Mouse (Mus musculus) hindbrain, embryonic 12.5 days (tissue): ENCODE measurements at regions not wholly inside any gene's neighbourhood (a gene's known extent, or its start where the extent isn't known, plus 50 kb on each side); places are given as distances from the start of the nearest gene placed in this dataset.

Experiments
- ATAC-seq: fragments of 200-750 bp; cut with Nextera tagmentation; 2 replicates; pipeline ENCODE4 v1.8.0; 2017; ENCODE audit warnings: moderate TSS enrichment; ENCODE audit not compliant: low FRiP score
- H3K27ac ChIP-seq: fragments of 300-500 bp; sonication (generic); 2 replicates; pipeline ENCODE4 v1.5.1; 2016; ENCODE audit warnings: mild to moderate bottlenecking
- H3K27me3 ChIP-seq: fragments of 300-500 bp; sonication (generic); 2 replicates; pipeline ENCODE4 v1.6.1; 2016; ENCODE audit warnings: mild to moderate bottlenecking
- H3K36me3 ChIP-seq: fragments of 300-500 bp; sonication (generic); 2 replicates; pipeline ENCODE4 v1.6.1; 2016; ENCODE audit warnings: mild to moderate bottlenecking
- H3K4me1 ChIP-seq: fragments of 300-500 bp; sonication (generic); 2 replicates; pipeline ENCODE4 v1.6.1; 2016
- H3K4me2 ChIP-seq: fragments of 300-500 bp; sonication (generic); replicated peaks from 2 replicates; pipeline ENCODE4 v1.6.1; 2016; ENCODE audit warnings: mild to moderate bottlenecking
- H3K4me3 ChIP-seq: fragments of 300-500 bp; sonication (generic); 2 replicates; pipeline ENCODE4 v1.5.1; 2016; ENCODE audit warnings: mild to moderate bottlenecking
- H3K9ac ChIP-seq: fragments of 300-500 bp; sonication (generic); 2 replicates; pipeline ENCODE4 v1.6.1; 2016; ENCODE audit warnings: mild to moderate bottlenecking, moderate library complexity
- H3K9me3 ChIP-seq: fragments of 300-500 bp; sonication (generic); replicated peaks from 2 replicates; pipeline ENCODE4 v1.6.1; 2016; ENCODE audit warnings: mild to moderate bottlenecking
- WGBS: fragments of 180-500 bp; shearing (Covaris S2); methylation state at CpG from one replicate; pipeline ENCODE4 v1.1.7; 2016; 5-methylcytosine and 5-hydroxymethylcytosine counted together

DNA sequence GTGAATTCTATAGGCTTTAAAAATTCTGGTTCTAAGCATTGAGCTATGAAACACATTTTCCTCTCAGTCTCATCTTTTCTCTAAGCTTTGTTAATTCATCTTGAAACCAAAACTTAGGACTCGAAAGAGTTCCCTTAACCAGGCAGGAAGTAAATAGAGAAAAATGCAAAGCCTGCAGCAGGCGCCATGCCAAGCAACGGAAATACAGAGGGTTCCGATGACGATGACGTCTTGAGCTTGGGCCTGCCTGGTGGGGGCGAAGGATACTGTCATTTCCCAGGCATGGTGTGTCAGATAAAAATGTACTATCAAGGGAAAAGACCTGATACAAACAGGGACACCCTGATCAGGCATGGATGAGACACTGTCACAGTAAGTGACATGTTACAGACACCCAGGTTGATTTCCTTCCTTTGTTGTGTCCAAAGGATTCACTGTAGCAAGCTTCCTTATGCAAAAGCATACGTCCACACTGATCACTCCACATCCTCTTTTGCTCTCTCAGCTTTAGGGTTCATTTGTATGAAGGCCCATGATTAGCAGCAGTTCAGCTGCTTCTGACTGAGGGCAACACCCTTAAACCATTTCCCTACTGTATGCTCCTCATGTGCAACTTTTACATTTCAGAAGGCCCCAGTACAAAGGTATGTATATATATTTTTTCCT is 135.0 kb downstream of the Cemip2 start:
- H3K27ac ChIP-seq: no peak overlapping the region
- no peaks in the 10 kb centered on the region for H3K9me3 ChIP-seq
- no peak overlapping the region for H3K4me2 ChIP-seq
- no peak for ATAC-seq
- WGBS: 86% methylated on average over 8 of the region's 8 CpGs
- H3K4me3 ChIP-seq: no peak overlapping the region
- H3K4me1 ChIP-seq: peaks cover 5% of the 10 kb centered on the region; the same call in 1 of the 2 replicates
- no peaks in the 10 kb centered on the region for H3K36me3 ChIP-seq
- H3K27me3 ChIP-seq: no peaks in the 10 kb centered on the region
- H3K9ac ChIP-seq: no peak overlapping the region

DNA sequence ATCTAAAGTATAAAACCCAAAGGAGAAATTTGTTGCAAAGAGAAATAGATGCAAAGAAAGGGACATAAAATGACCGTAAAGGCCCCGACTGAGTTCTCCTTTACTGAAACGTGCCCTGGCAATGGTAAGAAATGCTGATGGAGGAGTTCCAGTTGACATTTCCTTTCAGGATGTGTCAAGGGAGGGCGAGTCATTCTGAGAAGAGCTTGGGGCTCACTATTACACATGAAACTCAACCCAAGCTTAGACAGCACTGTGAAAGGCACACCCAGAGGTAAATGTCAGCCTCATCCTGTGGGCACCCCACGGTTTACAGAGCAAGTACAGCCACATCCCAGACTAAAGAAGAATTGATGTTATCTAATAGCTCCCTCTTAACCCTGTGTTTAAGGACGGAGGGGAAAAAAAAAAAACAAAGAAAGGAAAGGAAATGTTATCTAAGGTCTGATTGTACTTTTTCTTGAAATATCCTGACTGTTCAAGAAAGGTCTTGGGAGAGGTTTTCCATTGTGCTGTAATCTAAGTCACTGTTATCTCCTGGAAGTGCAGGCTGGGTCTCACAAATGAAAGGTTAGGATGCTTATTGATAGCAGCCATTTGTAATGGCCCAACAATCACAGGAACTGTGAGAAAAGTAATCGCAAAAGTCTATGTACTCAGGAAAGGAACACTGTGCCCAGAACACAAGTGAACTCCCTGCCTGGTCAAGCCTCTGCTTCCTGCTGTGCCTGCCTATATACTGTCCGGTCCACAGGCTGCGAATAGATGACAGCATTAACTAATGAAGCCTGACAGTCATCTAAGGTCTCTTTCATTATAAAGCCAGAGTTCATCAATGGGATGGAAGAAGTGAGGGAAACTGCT is 135.8 kb downstream of the Cemip2 start:
- H3K4me2 ChIP-seq: no peak overlapping the region
- no peak overlapping the region for H3K9ac ChIP-seq
- no peaks in the 10 kb centered on the region for H3K27me3 ChIP-seq
- no peak overlapping the region for H3K27ac ChIP-seq
- peaks cover 5% of the 10 kb centered on the region; the same call in 1 of the 2 replicates for H3K4me1 ChIP-seq
- no peak for ATAC-seq
- H3K4me3 ChIP-seq: no peak overlapping the region
- no peaks in the 10 kb centered on the region for H3K9me3 ChIP-seq
- WGBS: 45% methylated on average over 9 of the region's 9 CpGs
- H3K36me3 ChIP-seq: no peaks in the 10 kb centered on the region

DNA sequence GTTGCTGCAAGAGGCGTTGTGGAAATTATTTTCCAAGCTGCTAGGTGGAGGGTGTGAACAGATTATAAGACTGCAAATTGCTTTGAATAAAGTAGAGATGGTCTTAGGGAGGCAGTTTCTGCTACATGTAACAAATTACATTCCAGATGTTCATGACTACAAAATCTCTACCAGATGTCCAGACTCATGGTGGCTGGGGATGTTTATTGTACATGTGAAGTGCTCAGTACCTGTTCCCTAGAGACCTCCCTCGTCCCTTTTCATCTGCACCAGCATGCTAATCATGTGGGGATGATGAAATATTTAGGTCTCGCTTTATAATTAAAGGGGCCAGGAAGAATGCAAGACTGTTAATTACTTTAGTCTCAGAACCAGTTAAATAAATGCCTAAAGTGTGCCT is 136.5 kb downstream of the Cemip2 start:
- H3K4me2 ChIP-seq: no peak overlapping the region
- H3K9me3 ChIP-seq: no peaks in the 10 kb centered on the region
- H3K27ac ChIP-seq: no peak overlapping the region
- H3K36me3 ChIP-seq: no peaks in the 10 kb centered on the region
- ATAC-seq: no peak
- no peak overlapping the region for H3K9ac ChIP-seq
- H3K27me3 ChIP-seq: no peaks in the 10 kb centered on the region
- 45% methylated on average over 3 of the region's 3 CpGs for WGBS
- H3K4me3 ChIP-seq: no peak overlapping the region
- H3K4me1 ChIP-seq: peaks cover 5% of the 10 kb centered on the region; the same call in 1 of the 2 replicates

DNA sequence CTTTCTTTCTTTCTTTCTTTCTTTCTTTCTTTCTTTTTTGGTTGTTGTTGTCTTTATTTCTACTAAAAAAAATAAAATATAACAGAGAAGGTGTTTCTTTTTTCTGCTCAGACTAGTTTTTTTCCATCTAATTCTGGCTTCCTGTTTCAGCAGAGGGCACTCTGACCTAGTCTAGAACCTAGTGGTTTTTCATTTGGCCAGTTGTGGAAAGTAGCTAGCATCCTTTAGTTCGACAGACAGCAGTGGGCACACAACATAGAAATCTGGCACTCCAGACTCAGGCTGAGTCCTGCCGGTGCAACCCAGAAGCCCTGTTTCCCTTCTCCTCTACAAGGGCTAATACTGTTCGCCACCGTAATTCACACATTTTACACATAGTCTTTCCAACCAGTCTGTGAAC is 140.0 kb downstream of the Cemip2 start:
- ATAC-seq: no peak
- no peak overlapping the region for H3K4me2 ChIP-seq
- H3K4me1 ChIP-seq: peaks cover 5% of the 10 kb centered on the region; the same call in 1 of the 2 replicates
- H3K27me3 ChIP-seq: no peaks in the 10 kb centered on the region
- 90% methylated on average over 4 of the region's 4 CpGs for WGBS
- H3K27ac ChIP-seq: no peak overlapping the region
- H3K4me3 ChIP-seq: no peak overlapping the region
- H3K9ac ChIP-seq: no peak overlapping the region
- no peaks in the 10 kb centered on the region for H3K36me3 ChIP-seq
- no peaks in the 10 kb centered on the region for H3K9me3 ChIP-seq

DNA sequence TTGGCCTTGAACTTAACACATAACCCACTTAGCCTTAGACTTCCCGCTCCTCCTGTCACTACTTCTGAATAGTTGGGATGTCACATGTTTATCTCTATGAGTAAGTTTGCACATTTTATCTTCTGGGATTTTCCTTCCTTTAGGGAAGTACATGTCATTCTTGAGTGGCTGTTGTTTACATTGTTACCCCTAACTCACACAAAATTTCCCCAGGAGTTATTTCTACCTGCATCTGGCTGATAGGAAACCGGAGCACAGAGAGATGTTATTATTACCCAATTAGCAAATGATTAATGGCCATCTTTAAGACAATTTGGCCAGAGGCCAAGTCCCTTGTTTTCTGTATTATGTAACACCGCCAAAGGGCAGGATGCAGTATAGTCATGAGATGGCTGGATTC is 140.9 kb downstream of the Cemip2 start:
- Histone ChIP-seq H3K9me3 (no peaks in the 10 kb centered on the region), H3K4me2 (no peak overlapping the region), H3K36me3 (no peaks in the 10 kb centered on the region), H3K27me3 (no peaks in the 10 kb centered on the region), H3K4me1 (peaks cover 5% of the 10 kb centered on the region; the same call in 1 of the 2 replicates), H3K9ac (no peak overlapping the region), H3K4me3 (no peak overlapping the region), H3K27ac (no peak overlapping the region)
- ATAC-seq: no peak
- 69% methylated on average over 3 of the region's 3 CpGs for WGBS

- 93% methylated on average over 4 of the region's 4 CpGs for WGBS
- H3K4me1 ChIP-seq: no peaks in the 10 kb centered on the region
- ATAC-seq: no peak
- no peak overlapping the region for H3K27ac ChIP-seq
- no peaks in the 10 kb centered on the region for H3K36me3 ChIP-seq
- no peaks in the 10 kb centered on the region for H3K27me3 ChIP-seq
- H3K9me3 ChIP-seq: no peaks in the 10 kb centered on the region
- H3K4me3 ChIP-seq: no peak overlapping the region
- H3K9ac ChIP-seq: no peak overlapping the region
- H3K4me2 ChIP-seq: no peak overlapping the region
These were observed 162.0 kb downstream of the Cemip2 start for GRCm38 (mm10) chr19:21940114-21940513.

DNA sequence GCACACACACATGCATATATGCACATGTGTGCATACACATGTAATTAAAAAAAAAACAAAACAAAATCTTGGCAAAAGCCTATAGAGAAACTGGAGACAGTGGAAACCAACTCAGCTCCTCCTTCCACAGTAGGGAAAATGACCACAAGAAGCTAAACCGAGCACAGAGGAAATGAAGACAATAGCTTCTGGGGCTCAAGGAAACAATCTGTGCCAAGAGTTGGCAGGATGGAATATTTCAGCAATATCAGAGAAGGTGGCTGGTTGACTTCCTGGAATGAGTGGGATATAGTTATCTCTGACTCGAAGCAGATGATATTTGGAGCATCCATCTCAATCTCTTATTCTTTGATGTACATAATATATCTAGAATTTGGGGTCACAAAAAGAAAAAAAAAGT is 163.6 kb downstream of the Cemip2 start:
- Histone ChIP-seq H3K9ac (no peak overlapping the region), H3K4me3 (no peak overlapping the region), H3K9me3 (no peaks in the 10 kb centered on the region), H3K27me3 (no peaks in the 10 kb centered on the region), H3K4me1 (no peaks in the 10 kb centered on the region), H3K27ac (no peak overlapping the region), H3K4me2 (no peak overlapping the region), H3K36me3 (no peaks in the 10 kb centered on the region)
- 83% methylated on average over 2 of the region's 2 CpGs for WGBS
- no peak for ATAC-seq

- no peak overlapping the region for H3K27ac ChIP-seq
- no peak overlapping the region for H3K4me3 ChIP-seq
- no peak overlapping the region for H3K4me2 ChIP-seq
- H3K27me3 ChIP-seq: no peaks in the 10 kb centered on the region
- no peaks in the 10 kb centered on the region for H3K36me3 ChIP-seq
- H3K4me1 ChIP-seq: no peaks in the 10 kb centered on the region
- 79% methylated on average over 11 of the region's 11 CpGs for WGBS
- no peaks in the 10 kb centered on the region for H3K9me3 ChIP-seq
- ATAC-seq: no peak
- no peak overlapping the region for H3K9ac ChIP-seq
These were observed 164.1 kb downstream of the Cemip2 start for GRCm38 (mm10) chr19:21942286-21942685.

- Histone ChIP-seq H3K36me3 (no peaks in the 10 kb centered on the region), H3K27me3 (no peaks in the 10 kb centered on the region), H3K9ac (no peak overlapping the region), H3K4me1 (no peaks in the 10 kb centered on the region), H3K27ac (no peak overlapping the region), H3K4me2 (no peak overlapping the region), H3K4me3 (no peak overlapping the region), H3K9me3 (no peaks in the 10 kb centered on the region)
- 59% methylated on average over 4 of the region's 4 CpGs for WGBS
- no peak for ATAC-seq
These were observed 165.3 kb downstream of the Cemip2 start for GRCm38 (mm10) chr19:21943407-21943806.

DNA sequence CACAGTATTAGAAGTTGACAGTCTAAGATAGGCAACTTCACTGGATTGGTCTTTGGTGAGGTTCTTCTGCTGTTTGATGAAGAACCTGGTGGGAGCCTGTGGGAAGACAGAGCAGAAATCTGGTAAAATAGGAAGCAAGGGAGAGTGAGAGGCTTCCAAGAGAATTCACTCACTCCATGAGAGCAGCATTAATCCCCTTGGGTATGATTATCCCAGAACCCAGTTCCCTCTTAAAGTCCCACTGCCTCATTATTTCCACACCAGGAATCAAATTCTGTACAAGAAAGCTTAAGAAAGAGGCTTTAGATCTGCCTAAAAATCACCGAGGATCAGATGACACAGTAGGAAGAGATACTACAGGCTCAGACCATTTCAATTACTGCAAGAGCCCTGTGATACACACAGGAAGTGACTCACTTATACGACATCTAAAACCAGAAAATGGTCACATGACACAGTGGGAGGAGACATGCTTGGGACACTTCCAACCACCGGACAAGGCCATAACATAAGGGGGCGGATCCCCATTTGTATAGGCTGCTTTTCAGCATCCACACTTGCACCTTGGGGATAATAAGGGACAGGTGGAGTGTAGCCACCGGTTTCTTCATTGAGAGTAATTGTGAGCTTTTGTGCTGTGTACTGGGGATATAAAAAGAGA is 168.2 kb downstream of the Cemip2 start:
- H3K4me3 ChIP-seq: no peak overlapping the region
- H3K9me3 ChIP-seq: no peaks in the 10 kb centered on the region
- WGBS: 72% methylated on average over 5 of the region's 5 CpGs
- H3K27ac ChIP-seq: no peak overlapping the region
- no peaks in the 10 kb centered on the region for H3K27me3 ChIP-seq
- no peak overlapping the region for H3K9ac ChIP-seq
- no peak overlapping the region for H3K4me2 ChIP-seq
- no peaks in the 10 kb centered on the region for H3K4me1 ChIP-seq
- no peaks in the 10 kb centered on the region for H3K36me3 ChIP-seq
- ATAC-seq: no peak

GRCm38 (mm10) chr19:21948030-21948429 is 169.9 kb downstream of the Cemip2 start:
- WGBS: 85% methylated on average over 2 of the region's 2 CpGs
- no peak overlapping the region for H3K9ac ChIP-seq
- H3K36me3 ChIP-seq: no peaks in the 10 kb centered on the region
- H3K4me1 ChIP-seq: no peaks in the 10 kb centered on the region
- H3K4me2 ChIP-seq: no peak overlapping the region
- no peak overlapping the region for H3K4me3 ChIP-seq
- H3K27ac ChIP-seq: no peak overlapping the region
- no peaks in the 10 kb centered on the region for H3K27me3 ChIP-seq
- ATAC-seq: no peak
- no peaks in the 10 kb centered on the region for H3K9me3 ChIP-seq

DNA sequence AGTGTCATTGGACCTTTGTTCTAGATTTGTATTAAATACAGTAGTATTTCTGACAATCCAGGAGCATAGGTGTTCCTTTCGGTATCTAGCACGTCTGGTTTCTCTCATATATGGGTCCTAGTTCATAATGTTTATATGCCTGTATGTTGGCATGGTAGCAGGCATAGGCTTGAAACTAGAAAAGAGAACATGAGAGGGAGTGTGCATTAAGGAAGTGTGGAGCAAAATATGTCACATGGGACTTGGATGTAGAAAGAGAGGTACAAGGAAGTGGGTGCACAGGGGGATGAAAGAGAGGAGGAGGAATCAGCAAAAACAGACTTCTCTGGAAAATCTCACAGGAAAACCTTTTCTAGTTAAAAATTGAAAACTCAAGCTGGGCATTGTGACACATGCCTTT is 176.2 kb upstream of the Trpm3 start:
- WGBS: 88% methylated on average over 2 of the region's 2 CpGs
- ATAC-seq: no peak
- H3K27ac ChIP-seq: no peak overlapping the region
- H3K9ac ChIP-seq: no peak overlapping the region
- H3K36me3 ChIP-seq: no peaks in the 10 kb centered on the region
- H3K4me2 ChIP-seq: no peak overlapping the region
- H3K9me3 ChIP-seq: no peaks in the 10 kb centered on the region
- no peak overlapping the region for H3K4me3 ChIP-seq
- no peaks in the 10 kb centered on the region for H3K27me3 ChIP-seq
- H3K4me1 ChIP-seq: no peaks in the 10 kb centered on the region
